Mouse (Mus musculus) limb, embryonic 14.5 days (tissue): ENCODE data around the gene Lrrc41. TPM values are rescaled to one million over a fixed set of nuclear protein-coding genes. Genes with fewer than 3 reads are reported as not detected.

Experiments used
- ATAC-seq: fragments of 200-750 bp; cut with Nextera tagmentation; 2 replicates; pipeline ENCODE4 v1.8.0; 2017; ENCODE audit warnings: low read depth, moderate number of reproducible peaks, moderate TSS enrichment; ENCODE audit not compliant: low FRiP score
- DNase-seq: peaks from one replicate; pipeline ENCODE4 v3.0.0-alpha.2; 2015; ENCODE audit warnings: low spot score
- H3K27ac ChIP-seq: fragments of 300-500 bp; sonication (generic); replicated peaks from 2 replicates; pipeline ENCODE4 v1.5.1; 2014; ENCODE audit warnings: low read depth, mild to moderate bottlenecking, low read length, moderate library complexity, mixed read lengths
- H3K27me3 ChIP-seq: fragments of 300-500 bp; sonication (generic); 2 replicates; pipeline ENCODE4 v1.6.1; 2014; ENCODE audit warnings: low read length, mixed read lengths; ENCODE audit not compliant: control insufficient read depth, insufficient read depth
- H3K36me3 ChIP-seq: fragments of 300-500 bp; sonication (generic); 2 replicates; pipeline ENCODE4 v1.6.1; 2014; ENCODE audit warnings: mild to moderate bottlenecking, low read length, moderate library complexity, mixed read lengths; ENCODE audit not compliant: control insufficient read depth, insufficient read depth
- H3K4me1 ChIP-seq: fragments of 300-500 bp; sonication (generic); 2 replicates; pipeline ENCODE4 v1.6.1; 2014; ENCODE audit warnings: antibody characterized with exemption, low read length, mixed read lengths; ENCODE audit not compliant: control insufficient read depth, insufficient read depth
- H3K4me2 ChIP-seq: fragments of 300-500 bp; sonication (generic); replicated peaks from 2 replicates; pipeline ENCODE4 v1.6.1; 2014; ENCODE audit warnings: low read depth, mild to moderate bottlenecking, low read length, moderate library complexity; ENCODE audit not compliant: severe bottlenecking
- H3K4me3 ChIP-seq: fragments of 300-500 bp; sonication (generic); replicated peaks from 2 replicates; pipeline ENCODE4 v1.5.1; 2014; ENCODE audit warnings: low read length
- H3K9ac ChIP-seq: fragments of 300-500 bp; sonication (generic); 2 replicates; pipeline ENCODE4 v1.6.1; 2014; ENCODE audit warnings: mild to moderate bottlenecking, low read depth, low read length, moderate library complexity; ENCODE audit not compliant: severe bottlenecking
- H3K9me3 ChIP-seq: fragments of 300-500 bp; sonication (generic); 2 replicates; pipeline ENCODE4 v1.6.1; 2016; ENCODE audit warnings: low read length; ENCODE audit not compliant: control insufficient read depth
- POLR2A ChIP-seq: fragments of 200-500 bp; IDR thresholded peaks from 2 replicates; pipeline ENCODE4 v1.8.0; 2012; ENCODE audit warnings: inconsistent platforms, mild to moderate bottlenecking, moderate library complexity, borderline replicate concordance; ENCODE audit not compliant: insufficient read depth, insufficient read length; ENCODE audit errors: extremely low read depth
- WGBS: fragments of 180-500 bp; shearing (Covaris S2); extraction: QIAGEN DNeasy Blood & Tissue Kit; methylation state at CpG from one replicate; pipeline ENCODE4 v1.1.7; 2014; 5-methylcytosine and 5-hydroxymethylcytosine counted together
- polyA plus RNA-seq, 2 experiments: library from polyadenylated mRNA; depleted of rRNA in 1 of 2; stranded (reverse) in 1 of 2; unstranded in 1 of 2; fragments of >200 nt; fragmentation: Nextera tagmentation in 1 of 2; extraction: Ambion mirVana in 1 of 2; gene quantifications; 2 replicates each; pipeline versions ENCODE4 v1.2.1 to v1.2.3; 2012 to 2014

The Lrrc41 gene
- polyA plus RNA-seq, 2 experiments: 60.2 to 80.8 TPM

DNA sequence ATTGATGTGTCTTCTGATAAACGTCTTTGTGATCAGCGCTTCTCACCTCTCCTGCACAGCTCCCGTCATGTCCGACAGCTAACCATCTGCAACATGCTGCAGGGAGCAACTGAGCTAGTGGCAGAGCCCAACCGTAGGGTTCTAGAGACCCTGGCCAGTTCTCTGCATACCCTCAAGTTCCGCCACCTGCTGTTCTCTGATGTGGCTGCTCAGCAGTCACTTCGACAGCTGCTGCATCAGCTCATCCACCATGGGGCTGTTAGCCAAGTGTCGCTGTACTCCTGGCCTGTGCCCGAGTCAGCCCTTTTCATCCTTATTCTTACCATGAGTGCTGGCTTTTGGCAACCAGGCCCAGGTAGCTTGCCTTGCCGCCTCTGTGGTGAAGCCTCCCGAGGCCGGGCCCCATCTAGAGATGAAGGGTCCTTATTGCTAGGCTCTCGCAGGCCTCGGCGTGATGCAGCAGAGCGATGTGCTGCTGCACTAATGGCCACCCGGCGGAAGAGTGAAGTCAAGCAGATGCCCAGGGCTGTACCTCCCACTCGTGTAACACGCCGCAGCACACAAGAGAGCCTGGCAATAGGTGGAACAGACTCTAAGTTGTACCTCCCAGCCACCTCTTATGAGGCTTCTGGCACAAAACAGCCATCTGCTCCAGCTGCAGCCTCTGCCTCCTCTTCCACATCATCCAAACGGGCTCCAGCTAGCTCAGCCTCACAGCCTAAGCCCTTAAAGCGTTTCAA lies 13.6 kb downstream of the Lrrc41 start:
- H3K27me3 ChIP-seq: no peaks in the 10 kb centered on the region
- H3K9ac ChIP-seq: no peak overlapping the region
- no peak overlapping the region for H3K4me3 ChIP-seq
- TF ChIP-seq POLR2A: no peak
- ATAC-seq (peak; percentile 55; the same call in 1 of the 2 replicates), DNase-seq (no peak)
- 91% methylated on average over 23 of the region's 23 CpGs for WGBS
- H3K9me3 ChIP-seq: no peaks in the 10 kb centered on the region
- no peak overlapping the region for H3K27ac ChIP-seq
- H3K4me1 ChIP-seq: no peaks in the 10 kb centered on the region
- H3K36me3 ChIP-seq: peaks cover 97% of the 10 kb centered on the region
- no peak overlapping the region for H3K4me2 ChIP-seq

DNA sequence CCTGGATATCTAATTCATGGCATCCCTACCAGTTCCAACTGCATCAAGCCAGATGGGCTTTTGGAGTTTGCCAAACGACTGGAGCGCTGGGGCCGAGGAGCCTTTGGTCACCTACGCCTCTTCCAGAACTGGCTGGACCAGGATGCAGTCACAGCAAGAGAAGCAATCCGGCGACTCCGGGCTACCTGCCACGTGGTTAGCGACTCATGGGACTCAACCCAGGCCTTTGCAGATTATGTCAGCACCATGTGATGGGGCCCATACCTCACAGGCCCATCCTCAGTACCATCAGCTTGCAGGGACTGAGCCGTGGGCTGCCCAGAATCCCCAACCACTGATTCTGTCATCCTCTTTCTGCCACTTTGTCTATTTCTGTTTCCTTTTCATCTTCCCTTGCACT lies 21.2 kb downstream of the Lrrc41 start:
- WGBS: 86% methylated on average over 10 of the region's 10 CpGs
- H3K4me1 ChIP-seq: no peaks in the 10 kb centered on the region
- no peak overlapping the region for H3K4me3 ChIP-seq
- H3K27ac ChIP-seq: no peak overlapping the region
- H3K9ac ChIP-seq: no peak overlapping the region
- no peaks in the 10 kb centered on the region for H3K27me3 ChIP-seq
- no peak for TF ChIP-seq POLR2A
- H3K9me3 ChIP-seq: no peaks in the 10 kb centered on the region
- DNase-seq (no peak), ATAC-seq (no peak)
- H3K4me2 ChIP-seq: no peak overlapping the region
- H3K36me3 ChIP-seq: peaks cover 95% of the 10 kb centered on the region

GRCm38 (mm10) chr4:116097211-116097610 lies 22.1 kb downstream of the Lrrc41 start:
- no peak overlapping the region for H3K4me2 ChIP-seq
- peaks cover 88% of the 10 kb centered on the region for H3K36me3 ChIP-seq
- H3K9ac ChIP-seq: no peak overlapping the region
- TF ChIP-seq POLR2A: no peak
- H3K4me1 ChIP-seq: no peaks in the 10 kb centered on the region
- DNase-seq (no peak), ATAC-seq (no peak)
- H3K27me3 ChIP-seq: no peaks in the 10 kb centered on the region
- H3K4me3 ChIP-seq: no peak overlapping the region
- no peaks in the 10 kb centered on the region for H3K9me3 ChIP-seq
- H3K27ac ChIP-seq: no peak overlapping the region
- 80% methylated on average over 8 of the region's 8 CpGs for WGBS

GRCm38 (mm10) chr4:116100959-116101358 lies 25.9 kb downstream of the Lrrc41 start:
- ATAC-seq (no peak), DNase-seq (no peak)
- TF ChIP-seq POLR2A: no peak
- no peaks in the 10 kb centered on the region for H3K9me3 ChIP-seq
- no peaks in the 10 kb centered on the region for H3K27me3 ChIP-seq
- no peak overlapping the region for H3K9ac ChIP-seq
- H3K27ac ChIP-seq: no peak overlapping the region
- 90% methylated on average over 7 of the region's 7 CpGs for WGBS
- no peak overlapping the region for H3K4me2 ChIP-seq
- H3K36me3 ChIP-seq: peaks cover 72% of the 10 kb centered on the region
- no peaks in the 10 kb centered on the region for H3K4me1 ChIP-seq
- H3K4me3 ChIP-seq: no peak overlapping the region

DNA sequence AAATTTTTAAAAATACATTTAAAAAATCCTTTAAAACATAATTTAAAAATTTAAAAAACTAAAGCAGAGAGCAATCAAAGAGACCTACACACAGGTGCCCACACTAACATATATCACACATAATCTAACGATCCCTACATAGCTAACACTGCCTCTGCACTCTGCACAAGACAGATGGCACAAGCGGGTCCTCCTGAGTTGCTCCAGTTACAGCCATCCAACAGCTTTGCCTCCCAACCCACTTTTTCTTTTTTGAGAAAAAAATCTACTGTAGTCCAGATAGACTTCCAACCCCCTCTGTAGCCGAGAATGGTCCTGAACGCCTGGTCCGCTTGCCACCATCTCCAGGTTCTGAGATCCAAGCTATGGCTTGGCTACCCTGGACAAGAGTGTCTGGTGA lies 30.2 kb downstream of the Lrrc41 start:
- Histone ChIP-seq H3K4me3 (no peak overlapping the region), H3K27me3 (no peaks in the 10 kb centered on the region), H3K4me2 (no peak overlapping the region), H3K4me1 (no peaks in the 10 kb centered on the region), H3K27ac (no peak overlapping the region), H3K36me3 (peaks cover 43% of the 10 kb centered on the region), H3K9ac (no peak overlapping the region), H3K9me3 (no peaks in the 10 kb centered on the region)
- WGBS: 91% methylated on average over 5 of the region's 5 CpGs
- TF ChIP-seq POLR2A: no peak
- DNase-seq (no peak), ATAC-seq (no peak)

GRCm38 (mm10) chr4:116110695-116111094 lies 35.6 kb downstream of the Lrrc41 start:
- TF ChIP-seq POLR2A: no peak
- H3K36me3 ChIP-seq: peaks cover 23% of the 10 kb centered on the region; the same call in 1 of the 2 replicates
- no peak overlapping the region for H3K9ac ChIP-seq
- H3K4me3 ChIP-seq: no peak overlapping the region
- H3K27ac ChIP-seq: no peak overlapping the region
- no peak overlapping the region for H3K4me2 ChIP-seq
- 92% methylated on average over 6 of the region's 6 CpGs for WGBS
- ATAC-seq: no peak
- H3K9me3 ChIP-seq: no peaks in the 10 kb centered on the region
- DNase-seq: no peak
- no peaks in the 10 kb centered on the region for H3K27me3 ChIP-seq
- H3K4me1 ChIP-seq: no peaks in the 10 kb centered on the region
